Mouse (Mus musculus) liver, postnatal 0 days (tissue): ENCODE data around the gene Qk.

Source experiments
- CTCF ChIP-seq: sonication (generic); IDR thresholded peaks from 2 replicates; pipeline ENCODE4 v1.5.1; 2016; ENCODE audit warnings: antibody characterized with exemption, low read depth
- EP300 ChIP-seq: IDR thresholded peaks from 2 replicates; pipeline ENCODE4 v1.6.1; 2016; ENCODE audit warnings: antibody characterized with exemption, low read depth, mild to moderate bottlenecking

DNA sequence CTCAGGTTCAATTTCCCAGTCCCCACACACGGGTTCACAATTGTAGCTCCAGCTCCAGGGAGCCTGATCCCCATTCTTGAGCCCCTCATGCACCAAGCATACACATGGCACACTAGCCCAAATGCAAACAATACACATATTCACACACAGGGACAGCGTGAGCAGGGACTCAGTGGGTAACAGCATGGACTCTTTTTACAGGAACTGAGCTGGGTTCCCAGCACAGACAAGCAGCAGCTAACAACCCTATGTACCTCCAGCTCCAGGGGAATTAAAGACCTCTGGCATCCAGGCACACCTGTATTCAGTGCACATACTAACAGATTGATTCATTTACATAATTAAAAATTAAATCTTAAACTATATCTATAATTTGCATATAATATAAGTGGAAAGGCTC is 34.9 kb downstream of the Qk start:
- TF ChIP-seq CTCF: no peak
- TF ChIP-seq EP300: no peak
